ENCODE assay signal across 12 mouse cellular contexts in the genomic region with DNA sequence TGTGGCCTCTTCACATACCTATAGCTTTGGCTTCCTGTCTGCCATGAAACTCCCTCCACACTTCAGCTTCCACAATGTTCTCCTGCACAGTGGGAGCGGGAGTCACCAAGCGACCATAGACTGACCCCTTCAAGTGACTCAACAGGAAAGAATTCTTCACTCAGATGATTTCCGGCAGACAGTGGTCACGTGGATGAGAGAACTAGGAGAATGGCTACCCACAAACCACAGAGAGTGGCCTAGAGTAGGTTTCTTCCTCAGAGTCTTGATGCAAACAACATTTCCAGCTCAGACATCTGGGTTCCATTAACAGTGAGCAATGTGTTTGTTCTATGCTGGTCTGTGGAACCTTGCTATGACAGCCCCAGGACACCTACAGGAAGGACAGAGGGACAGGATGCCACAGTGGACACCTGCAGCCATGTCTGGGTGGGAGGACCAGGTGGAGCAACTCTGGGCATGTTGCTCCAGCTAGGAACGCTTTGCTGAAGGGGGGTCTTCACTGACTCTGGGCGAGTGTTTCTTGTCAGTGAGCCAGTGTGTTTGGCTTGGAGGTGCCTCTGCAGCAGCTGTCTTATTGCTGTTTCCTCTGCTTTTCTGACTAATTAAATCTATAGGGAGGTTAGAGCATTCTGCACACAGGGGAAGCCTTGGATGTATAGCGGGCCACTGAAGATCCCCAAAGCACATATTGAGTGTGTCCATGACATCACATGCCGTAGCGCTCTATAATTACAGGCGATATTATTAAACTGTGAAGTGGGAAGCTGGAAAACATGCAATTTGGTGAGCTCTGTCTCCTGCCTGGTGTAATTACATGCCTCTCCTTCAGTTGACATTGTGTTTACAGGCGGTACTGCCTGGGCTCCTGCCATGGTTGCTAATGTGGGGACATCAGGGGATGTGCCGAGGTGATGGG. TPM values are rescaled to one million over a fixed set of nuclear protein-coding genes. Genes with fewer than 3 reads are reported as not detected.
DNase-seq lines count a peak whose midpoint lies in the region; ATAC-seq and TF ChIP-seq lines count a peak whose summit lies in the region.
"Had no signal": no experiment of that assay in that cellular context is flagged by ENCODE, and none has a peak within 500 bp of the region (broad histone marks: within the 10 kb centered on the region; RNA-seq: fewer than 3 reads in every experiment).

No protein-coding gene starts in this region.

- DNase-seq in heart, adult 11 months, result peak; percentile 75
- DNase-seq in heart, adult 18-20 months, result no peak
- peak; percentile 79 for DNase-seq in 3T3-L1 (ENCODE audit: low read depth, low spot score)
- DNase-seq in brain, embryonic 14.5 days (ENCODE audit: low read depth), result peak; percentile 62
- no peak for DNase-seq in layer of hippocampus, adult 9-11 months
- no peak for DNase-seq in cerebellum, adult 8-10 months
- DNase-seq: adrenal gland, adult 2 months; cerebellum, postnatal 36 days; left cerebral cortex, postnatal 4 days; right cerebral cortex, adult 18-20 months; thymus, adult 2 months had no signal

- H3K36me3 ChIP-seq in limb, embryonic 15.5 days, result no peaks in the 10 kb centered on the region

- TF ChIP-seq POLR2A in brain, embryonic 14.5 days (IDR thresholded peaks at IDR 0.05; ENCODE audit: borderline replicate concordance, extremely low read depth, insufficient read depth, insufficient read length, poor library complexity, severe bottlenecking), result no peak

- no peak for TF ChIP-seq CTCF in brain, embryonic 14.5 days (IDR thresholded peaks at IDR 0.05; ENCODE audit: borderline replicate concordance, extremely low read depth, insufficient read depth, insufficient read length)

- H3K4me2 ChIP-seq in limb, embryonic 15.5 days, result no peak overlapping the region

- H3K9me3 ChIP-seq in limb, embryonic 15.5 days, result no peaks in the 10 kb centered on the region

- no peaks in the 10 kb centered on the region for H3K27me3 ChIP-seq in limb, embryonic 15.5 days

- H3K4me1 ChIP-seq in limb, embryonic 15.5 days, result peaks cover 4% of the 10 kb centered on the region; the same call in 1 of the 2 replicates

- 75% methylated on average over 12 of the region's 12 CpGs for WGBS in limb, embryonic 15.5 days

- ATAC-seq in limb, embryonic 15.5 days (ENCODE audit: insufficient number of reproducible peaks, low FRiP score, low TSS enrichment, low read depth), result peak; percentile 40; the same call in 1 of the 2 replicates

- H3K27ac ChIP-seq in limb, embryonic 15.5 days, result peak overlapping the region; percentile 27; the same call in 1 of the 2 replicates

- H3K9ac ChIP-seq in limb, embryonic 15.5 days, result no peak overlapping the region

- H3K4me3 ChIP-seq in limb, embryonic 15.5 days, result no peak overlapping the region

RNA-seq across cellular contexts. Expression of gene Ube2ql1, which starts 31.1 kb away (rescaled TPM):
- 1 to 10 TPM; 6.9 to 7.2 TPM for total RNA-seq in heart, adult 18-20 months (2021)
- 66.3 and 122 TPM in 2 replicates for polyA plus RNA-seq in brain, embryonic 14.5 days (2012; rRNA removed)
- 1.0 and 2.1 TPM in 2 replicates for polyA plus RNA-seq in limb, embryonic 15.5 days (2015; fragmentation: Nextera tagmentation; extraction: Ambion mirVana)

RNA-seq across cellular contexts. Expression of gene Med10, which starts 31.4 kb away (rescaled TPM):
- 10 to 100 TPM; 27.1 to 27.7 TPM for total RNA-seq in heart, adult 18-20 months (2021)
- polyA plus RNA-seq in brain, embryonic 14.5 days (2012; rRNA removed), result 72.4 and 95.3 TPM in 2 replicates
- polyA plus RNA-seq in limb, embryonic 15.5 days (2015; fragmentation: Nextera tagmentation; extraction: Ambion mirVana), result 123 and 130 TPM in 2 replicates

Comparison
In these comparisons a context has a peak if more than half of its experiments do, and no peak if none do; other contexts are left out.
1. DNase-seq: peak in heart, adult 11 months (single experiment), 3T3-L1 (single experiment) and brain, embryonic 14.5 days (single experiment); none in heart, adult 18-20 months (0 of 2), layer of hippocampus, adult 9-11 months (single experiment) and cerebellum, adult 8-10 months (single experiment).
2. RNA of gene Ube2ql1, which starts 31.1 kb away (polyA plus RNA-seq): 66.3 to 122 TPM in brain, embryonic 14.5 days; 1.0 to 2.1 TPM in limb, embryonic 15.5 days; every median in the first group is over 10 times any median in the second.